Mouse (Mus musculus): ENCODE measurements around the gene Sufu. TPM values are rescaled to one million over a fixed set of nuclear protein-coding genes. Genes with fewer than 3 reads are reported as not detected.

Gene Sufu
- polyA plus RNA-seq, 1 experiment: 18.6 TPM

DNA sequence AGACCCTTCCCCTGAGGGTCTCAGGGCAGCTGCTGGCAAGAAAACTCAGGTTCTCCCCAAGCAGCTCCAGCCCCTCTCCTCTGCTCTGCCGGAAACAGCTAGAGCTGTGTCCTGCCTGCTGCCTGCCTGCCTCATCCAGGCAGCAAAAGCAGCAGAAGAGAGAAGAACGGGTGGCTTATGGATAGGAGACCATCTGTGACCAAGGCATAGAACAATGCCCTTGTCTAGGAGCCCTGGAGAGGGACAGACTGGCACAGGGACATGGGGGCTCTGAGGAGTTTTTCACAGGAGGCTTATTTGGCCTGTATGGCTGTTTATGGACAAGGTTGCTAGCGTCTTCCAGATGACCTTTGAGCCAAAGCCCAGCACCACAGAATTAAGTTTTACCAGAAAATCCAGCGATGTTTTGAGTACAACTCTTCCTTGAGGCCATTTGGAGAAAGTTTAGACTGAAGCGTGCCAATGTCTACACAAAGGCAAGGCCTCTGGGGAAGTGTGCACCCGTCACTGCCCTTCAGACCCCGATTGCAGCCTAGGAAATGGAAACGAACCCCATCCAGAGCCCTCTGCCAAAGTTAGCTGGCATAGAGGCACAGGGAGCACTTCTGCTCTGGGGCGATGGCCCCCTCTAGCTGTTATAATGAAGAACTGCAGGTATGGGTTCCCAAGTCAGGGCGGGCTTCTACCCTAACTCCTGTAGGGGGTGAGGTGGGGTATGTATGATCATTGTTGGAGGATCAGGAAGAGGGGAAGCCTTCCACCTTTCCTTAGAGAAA is 55.5 kb downstream of the Sufu start:
- H3K4me1 ChIP-seq (ENCODE audit: control insufficient read depth, insufficient read depth, insufficient read length): peaks cover 19% of the 10 kb centered on the region; the same call in 1 of the 2 replicates

DNA sequence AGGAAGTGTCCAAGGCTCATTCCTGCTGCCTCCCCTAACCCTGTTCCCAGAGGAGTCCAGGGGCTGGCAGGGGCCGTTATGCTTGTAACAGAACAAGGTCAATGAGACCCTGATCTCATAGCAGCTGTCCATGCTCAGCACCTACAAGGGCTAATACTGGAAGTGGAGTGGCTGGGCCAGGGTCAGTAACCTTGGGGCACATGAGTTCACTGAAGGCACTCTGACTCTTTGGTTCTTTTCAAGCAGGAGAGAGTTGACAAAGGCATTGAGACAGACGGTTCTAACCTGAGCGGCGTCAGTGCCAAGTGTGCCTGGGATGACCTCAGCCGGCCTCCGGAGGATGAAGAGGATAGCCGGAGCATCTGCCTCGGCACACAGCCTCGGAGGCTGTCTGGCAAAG is 56.2 kb downstream of the Sufu start:
- Histone ChIP-seq H3K27me3 (ENCODE audit: control insufficient read depth, insufficient read depth, low read length) (no peaks in the 10 kb centered on the region), H3K4me3 (ENCODE audit: extremely low read depth, insufficient read depth, insufficient read length) (no peak overlapping the region), H3K4me1 (ENCODE audit: control insufficient read depth, insufficient read depth, insufficient read length) (peaks cover 19% of the 10 kb centered on the region; the same call in 1 of the 2 replicates), H3K36me3 (ENCODE audit: control insufficient read depth, insufficient read depth, low read length) (peaks cover 4% of the 10 kb centered on the region; the same call in 1 of the 2 replicates), H3K27ac (ENCODE audit: insufficient read depth, low read length) (peak overlapping the region; percentile 7; the same call in 1 of the 2 replicates)
- 89% methylated on average over 9 of the region's 9 CpGs for WGBS
- no peak for DNase-seq (ENCODE audit: low read depth in 1 of 2, low spot score in 2 of 2)
- TF ChIP-seq POLR2A (IDR thresholded peaks at IDR 0.05; ENCODE audit: low read depth, low read length): no peak

More for the DNA sequence above, 55.5 kb downstream of the Sufu start:
- no peak overlapping the region for H3K27ac ChIP-seq (ENCODE audit: insufficient read depth, low read length)
- TF ChIP-seq CTCF (IDR thresholded peaks at IDR 0.05; ENCODE audit: extremely low read depth, insufficient read depth, insufficient read length, insufficient replicate concordance): peak; percentile 72; the same call in 1 of the 2 replicates
- TF ChIP-seq POLR2A (IDR thresholded peaks at IDR 0.05; ENCODE audit: low read depth, low read length): no peak
- peak in 1 of 2 experiments; percentile 41 for DNase-seq (ENCODE audit: low read depth in 1 of 2, low spot score in 2 of 2)
- no peaks in the 10 kb centered on the region for H3K27me3 ChIP-seq (ENCODE audit: control insufficient read depth, insufficient read depth, low read length)
- H3K36me3 ChIP-seq (ENCODE audit: control insufficient read depth, insufficient read depth, low read length): peaks cover 4% of the 10 kb centered on the region; the same call in 1 of the 2 replicates
- WGBS: 42% methylated on average over 10 of the region's 10 CpGs
- no peak overlapping the region for H3K4me3 ChIP-seq (ENCODE audit: extremely low read depth, insufficient read depth, insufficient read length)

DNA sequence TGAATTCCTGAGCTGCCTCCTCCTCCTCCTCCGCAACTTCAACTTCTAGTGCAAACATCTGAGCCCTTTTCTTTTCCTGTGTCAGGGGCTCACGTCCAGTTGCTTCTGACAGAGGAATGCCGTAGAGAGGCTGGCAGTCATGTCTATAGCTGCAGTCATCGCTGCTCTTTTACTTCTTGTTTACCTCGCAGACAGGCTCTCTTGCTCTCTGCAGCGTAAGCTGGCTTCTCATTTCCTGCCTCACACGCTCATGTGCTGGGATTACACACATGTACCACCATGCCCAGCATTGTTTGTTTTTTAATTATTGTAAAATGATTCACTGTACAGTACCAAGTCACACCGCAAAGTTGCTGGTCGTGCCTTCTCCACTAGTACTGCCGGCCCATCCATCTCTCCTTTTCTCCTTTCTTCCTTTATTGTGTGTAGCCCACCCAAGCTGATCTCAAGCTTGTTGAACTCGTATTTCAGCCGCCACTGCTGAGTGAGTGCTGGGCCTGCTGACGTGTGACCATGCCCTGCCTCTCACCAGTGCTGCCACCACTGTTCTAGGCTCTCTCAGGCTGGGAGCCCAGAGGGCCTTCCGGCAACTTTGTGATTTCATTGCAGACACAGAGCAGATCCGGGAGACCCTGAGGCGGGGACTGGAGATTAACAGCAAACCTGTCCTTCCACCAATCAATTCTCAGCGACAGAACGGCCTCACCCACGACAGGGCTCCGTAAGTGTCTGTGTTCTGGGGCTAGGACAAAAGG is 57.6 kb downstream of the Sufu start:
- 34% methylated on average over 20 of the region's 20 CpGs for WGBS
- no peak for DNase-seq (ENCODE audit: low read depth in 1 of 2, low spot score in 2 of 2)
- H3K4me3 ChIP-seq (ENCODE audit: extremely low read depth, insufficient read depth, insufficient read length): peak overlapping the region; percentile 53
- H3K27me3 ChIP-seq (ENCODE audit: control insufficient read depth, insufficient read depth, low read length): no peaks in the 10 kb centered on the region
- peaks cover 19% of the 10 kb centered on the region; the same call in 1 of the 2 replicates for H3K4me1 ChIP-seq (ENCODE audit: control insufficient read depth, insufficient read depth, insufficient read length)
- peak overlapping the region; percentile 85 for H3K27ac ChIP-seq (ENCODE audit: insufficient read depth, low read length)
- peaks cover 7% of the 10 kb centered on the region; the same call in 1 of the 2 replicates for H3K36me3 ChIP-seq (ENCODE audit: control insufficient read depth, insufficient read depth, low read length)
- no peak for TF ChIP-seq CTCF (IDR thresholded peaks at IDR 0.05; ENCODE audit: extremely low read depth, insufficient read depth, insufficient read length, insufficient replicate concordance)
- TF ChIP-seq POLR2A (IDR thresholded peaks at IDR 0.05; ENCODE audit: low read depth, low read length): no peak; the same call in 1 of the 2 replicates

DNA sequence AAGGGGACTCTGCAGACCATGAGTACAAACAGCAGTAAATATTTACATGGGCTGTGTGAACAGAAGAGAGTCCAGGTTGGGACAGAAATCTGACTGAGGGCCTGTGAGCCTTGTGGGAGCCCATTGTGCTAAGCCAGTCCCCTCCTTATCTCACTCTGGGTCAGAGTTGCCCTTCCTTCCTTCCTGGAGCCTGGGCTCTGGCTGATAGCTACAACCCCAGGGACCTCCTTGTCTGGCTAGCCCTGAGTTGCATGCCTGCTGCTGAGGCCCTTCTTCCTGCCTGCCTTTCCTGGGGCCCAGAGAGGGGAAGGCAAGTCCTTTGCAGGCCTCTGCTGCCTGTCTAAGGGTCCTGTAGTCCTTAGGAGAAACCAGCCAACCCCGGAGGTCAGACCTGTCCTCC is 58.3 kb downstream of the Sufu start:
- H3K36me3 ChIP-seq (ENCODE audit: control insufficient read depth, insufficient read depth, low read length): peaks cover 7% of the 10 kb centered on the region; the same call in 1 of the 2 replicates
- no peaks in the 10 kb centered on the region for H3K27me3 ChIP-seq (ENCODE audit: control insufficient read depth, insufficient read depth, low read length)
- H3K4me1 ChIP-seq (ENCODE audit: control insufficient read depth, insufficient read depth, insufficient read length): peaks cover 19% of the 10 kb centered on the region; the same call in 1 of the 2 replicates
- no peak for TF ChIP-seq CTCF (IDR thresholded peaks at IDR 0.05; ENCODE audit: extremely low read depth, insufficient read depth, insufficient read length, insufficient replicate concordance)
- TF ChIP-seq POLR2A (IDR thresholded peaks at IDR 0.05; ENCODE audit: low read depth, low read length): no peak; the same call in 1 of the 2 replicates
- DNase-seq (ENCODE audit: low read depth in 1 of 2, low spot score in 2 of 2): no peak
- 0% methylated on average over 1 of the region's 1 CpGs for WGBS
- peak overlapping the region; percentile 85 for H3K27ac ChIP-seq (ENCODE audit: insufficient read depth, low read length)
- H3K4me3 ChIP-seq (ENCODE audit: extremely low read depth, insufficient read depth, insufficient read length): peak overlapping the region; percentile 53

DNA sequence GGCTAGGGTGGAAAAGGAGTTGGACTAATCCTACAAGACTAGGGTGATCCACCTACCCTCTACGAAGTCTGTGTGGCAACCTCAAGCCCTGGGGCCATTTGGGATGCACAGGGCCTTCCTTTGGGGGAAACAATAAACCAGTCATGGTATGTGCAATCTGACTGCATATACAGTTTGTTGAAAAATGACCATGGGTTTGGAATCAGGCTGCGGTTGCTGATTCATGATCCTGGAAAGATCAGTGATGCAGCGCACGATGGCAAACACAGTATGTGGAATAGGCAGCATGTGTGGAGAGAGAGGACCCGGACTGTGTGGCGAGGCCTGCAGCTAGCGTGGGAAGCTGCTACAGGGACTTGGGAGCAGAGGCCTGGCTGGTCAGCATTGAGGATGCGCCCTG is 58.9 kb downstream of the Sufu start:
- Histone ChIP-seq H3K4me1 (ENCODE audit: control insufficient read depth, insufficient read depth, insufficient read length) (peaks cover 19% of the 10 kb centered on the region; the same call in 1 of the 2 replicates), H3K36me3 (ENCODE audit: control insufficient read depth, insufficient read depth, low read length) (peaks cover 7% of the 10 kb centered on the region; the same call in 1 of the 2 replicates), H3K27ac (ENCODE audit: insufficient read depth, low read length) (peak overlapping the region; percentile 85), H3K27me3 (ENCODE audit: control insufficient read depth, insufficient read depth, low read length) (no peaks in the 10 kb centered on the region), H3K4me3 (ENCODE audit: extremely low read depth, insufficient read depth, insufficient read length) (peak overlapping the region; percentile 53)
- WGBS: 79% methylated on average over 8 of the region's 8 CpGs
- TF ChIP-seq POLR2A (IDR thresholded peaks at IDR 0.05; ENCODE audit: low read depth, low read length) (no peak), CTCF (IDR thresholded peaks at IDR 0.05; ENCODE audit: extremely low read depth, insufficient read depth, insufficient read length, insufficient replicate concordance) (no peak)
- DNase-seq (ENCODE audit: low read depth in 1 of 2, low spot score in 2 of 2): no peak

DNA sequence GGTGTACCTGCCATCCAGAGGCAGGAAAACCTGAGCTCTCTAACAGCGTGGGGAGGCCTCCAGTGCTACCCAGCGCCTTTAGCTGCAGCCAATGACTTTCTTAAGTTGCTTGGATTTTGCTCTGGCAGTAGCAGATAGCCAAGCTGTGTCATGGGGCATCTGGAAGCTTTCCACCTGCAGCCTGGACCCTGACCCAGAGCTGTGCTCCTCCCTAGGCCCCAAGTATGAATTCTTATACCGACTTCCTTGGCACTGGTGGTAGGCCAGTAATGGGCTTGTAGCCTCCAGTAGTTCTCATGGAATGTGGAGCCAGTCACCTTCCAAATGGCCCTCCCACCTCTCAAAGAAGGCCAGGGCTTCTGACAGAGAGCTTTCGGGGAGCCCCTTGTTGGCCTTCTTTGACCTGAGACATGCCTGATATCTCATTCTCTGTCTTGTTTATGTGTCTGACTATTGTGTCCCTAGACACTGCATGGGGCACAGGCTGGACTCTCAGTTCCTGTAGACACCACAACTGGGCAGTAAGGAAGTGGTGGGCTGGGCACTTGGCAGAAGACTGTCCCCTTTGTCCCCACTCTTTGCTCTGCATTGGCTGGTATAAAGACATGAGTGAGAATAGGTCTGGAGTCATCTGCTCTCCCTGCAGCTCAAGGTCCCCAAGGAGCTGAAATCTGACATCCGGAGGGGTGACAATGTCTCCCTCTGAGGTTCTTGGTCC is 59.5 kb downstream of the Sufu start:
- no peak for DNase-seq (ENCODE audit: low read depth in 1 of 2, low spot score in 2 of 2)
- no peaks in the 10 kb centered on the region for H3K27me3 ChIP-seq (ENCODE audit: control insufficient read depth, insufficient read depth, low read length)
- TF ChIP-seq CTCF (IDR thresholded peaks at IDR 0.05; ENCODE audit: extremely low read depth, insufficient read depth, insufficient read length, insufficient replicate concordance) (no peak), POLR2A (IDR thresholded peaks at IDR 0.05; ENCODE audit: low read depth, low read length) (no peak)
- 61% methylated on average over 5 of the region's 5 CpGs for WGBS
- H3K4me3 ChIP-seq (ENCODE audit: extremely low read depth, insufficient read depth, insufficient read length): no peak overlapping the region
- peaks cover 6% of the 10 kb centered on the region; the same call in 1 of the 2 replicates for H3K36me3 ChIP-seq (ENCODE audit: control insufficient read depth, insufficient read depth, low read length)
- H3K4me1 ChIP-seq (ENCODE audit: control insufficient read depth, insufficient read depth, insufficient read length): peaks cover 19% of the 10 kb centered on the region; the same call in 1 of the 2 replicates
- H3K27ac ChIP-seq (ENCODE audit: insufficient read depth, low read length): peak overlapping the region; percentile 19
